Mouse (Mus musculus) liver, embryonic 16.5 days (tissue): ENCODE data around the gene Fam124a. TPM values are rescaled to one million over a fixed set of nuclear protein-coding genes. Genes with fewer than 3 reads are reported as not detected.

Experiments used
- ATAC-seq: fragments of 200-750 bp; cut with Nextera tagmentation; 2 replicates; pipeline ENCODE4 v1.8.0; 2017; ENCODE audit warnings: low read depth, mild to moderate bottlenecking, moderate number of reproducible peaks, moderate library complexity
- H3K27ac ChIP-seq: fragments of 300-500 bp; sonication (generic); 2 replicates; pipeline ENCODE4 v1.5.1; 2014; ENCODE audit warnings: mild to moderate bottlenecking, low read length
- H3K27me3 ChIP-seq: fragments of 300-500 bp; sonication (generic); 2 replicates; pipeline ENCODE4 v1.6.1; 2014; ENCODE audit warnings: low read depth, low read length, mixed read lengths; ENCODE audit not compliant: control insufficient read depth, insufficient read depth
- H3K36me3 ChIP-seq: fragments of 300-500 bp; sonication (generic); 2 replicates; pipeline ENCODE4 v1.6.1; 2014; ENCODE audit warnings: mild to moderate bottlenecking; ENCODE audit not compliant: control insufficient read depth, insufficient read depth
- H3K4me1 ChIP-seq: fragments of 300-500 bp; sonication (generic); 2 replicates; pipeline ENCODE4 v1.6.1; 2014; ENCODE audit warnings: low read depth, low read length, mixed read lengths; ENCODE audit not compliant: control insufficient read depth
- H3K4me2 ChIP-seq: fragments of 300-500 bp; sonication (generic); 2 replicates; pipeline ENCODE4 v1.6.1; 2014; ENCODE audit warnings: low read depth, low read length, mixed read lengths
- H3K4me3 ChIP-seq: fragments of 300-500 bp; sonication (generic); 2 replicates; pipeline ENCODE4 v1.5.1; 2014; ENCODE audit warnings: low read depth, mild to moderate bottlenecking, low read length
- H3K9ac ChIP-seq: fragments of 300-500 bp; sonication (generic); 2 replicates; pipeline ENCODE4 v1.6.1; 2014; ENCODE audit warnings: low read depth, low read length
- H3K9me3 ChIP-seq: fragments of 300-500 bp; sonication (generic); replicated peaks from 2 replicates; pipeline ENCODE4 v1.6.1; 2016; ENCODE audit warnings: low read length; ENCODE audit not compliant: control insufficient read depth
- WGBS: fragments of 180-500 bp; shearing (Covaris S2); extraction: QIAGEN DNeasy Blood & Tissue Kit; methylation state at CpG from one replicate; pipeline ENCODE4 v1.1.7; 2014; ENCODE audit not compliant: insufficient replicate concordance; 5-methylcytosine and 5-hydroxymethylcytosine counted together
- polyA plus RNA-seq: library from polyadenylated mRNA; unstranded; fragments of >200 nt; fragmentation: Nextera tagmentation; extraction: Ambion mirVana; gene quantifications from 2 replicates; pipeline ENCODE4 v1.2.1, GENCODE M21; 2015

Fam124a gene
- polyA plus RNA-seq, 1 experiment from 2014 or later: 2.1 TPM

DNA sequence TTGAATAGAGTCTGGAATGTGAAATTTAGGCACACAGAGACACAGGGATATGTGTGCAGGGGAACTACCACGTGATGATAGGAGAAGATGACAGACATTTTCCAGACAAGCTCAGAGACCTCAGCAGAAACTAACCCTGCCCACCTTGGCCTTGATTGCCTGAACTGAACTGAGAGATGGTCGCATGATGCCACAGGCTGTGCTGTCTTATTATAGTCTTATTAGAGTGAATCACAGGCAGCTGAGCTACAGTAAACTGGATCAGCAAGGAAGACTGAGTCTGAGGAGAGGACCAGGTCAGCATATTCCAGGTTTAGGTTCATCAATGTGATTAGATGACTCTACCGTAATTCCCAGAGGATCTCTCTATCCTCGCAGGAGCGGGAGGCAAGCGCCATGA lies 9.2 kb upstream of the Fam124a start:
- Histone ChIP-seq H3K4me3 (no peak overlapping the region), H3K9me3 (no peaks in the 10 kb centered on the region), H3K4me1 (no peaks in the 10 kb centered on the region), H3K36me3 (no peaks in the 10 kb centered on the region), H3K27ac (no peak overlapping the region), H3K27me3 (no peaks in the 10 kb centered on the region), H3K9ac (no peak overlapping the region), H3K4me2 (no peak overlapping the region)
- WGBS: 75% methylated on average over 6 of the region's 6 CpGs
- ATAC-seq: no peak

DNA sequence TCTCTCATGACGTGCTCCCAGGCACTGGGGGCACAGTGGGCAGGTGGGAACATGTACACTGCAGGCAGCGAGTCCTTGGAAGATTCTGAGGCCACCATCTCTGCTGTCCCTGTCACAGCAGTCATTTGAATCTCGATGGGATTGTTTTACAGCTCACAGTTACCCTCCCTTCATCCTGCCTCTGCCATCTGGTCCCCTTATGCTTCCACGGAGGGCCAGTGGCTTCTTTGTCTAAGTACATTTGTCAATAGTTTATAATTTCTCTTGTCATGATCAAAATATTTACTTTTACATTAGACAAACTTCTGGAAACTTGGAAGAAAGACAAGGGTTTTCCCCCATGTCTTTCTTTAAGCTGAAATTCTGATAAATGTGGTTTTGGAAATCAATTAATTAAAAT lies 8.8 kb upstream of the Fam124a start:
- Histone ChIP-seq H3K27me3 (no peaks in the 10 kb centered on the region), H3K4me2 (no peak overlapping the region), H3K9me3 (no peaks in the 10 kb centered on the region), H3K4me1 (no peaks in the 10 kb centered on the region), H3K27ac (no peak overlapping the region), H3K9ac (no peak overlapping the region), H3K36me3 (no peaks in the 10 kb centered on the region), H3K4me3 (no peak overlapping the region)
- WGBS: 33% methylated on average over 4 of the region's 4 CpGs
- ATAC-seq: no peak

- no peak overlapping the region for H3K27ac ChIP-seq
These were observed 5.4 kb upstream of the Fam124a start for GRCm38 (mm10) chr14:62550121-62550520.

DNA sequence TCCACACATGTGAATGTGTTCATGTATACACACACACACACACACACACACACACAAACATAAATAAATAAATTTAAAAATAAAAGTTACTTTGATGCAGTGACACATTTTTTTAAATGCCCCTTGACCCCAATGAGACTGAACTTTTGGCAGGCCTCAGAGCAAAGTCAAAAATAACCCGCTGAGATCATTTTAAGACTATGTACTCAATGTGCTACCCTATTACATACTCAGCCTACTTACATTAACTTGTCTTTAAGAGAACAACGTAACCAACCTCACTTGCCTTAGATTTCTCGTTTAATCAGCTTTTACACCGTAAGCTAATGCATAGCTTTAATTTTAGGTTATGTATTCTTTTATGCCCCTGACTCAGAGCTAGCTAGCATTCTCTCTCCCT lies 2.8 kb upstream of the Fam124a start:
- Histone ChIP-seq H3K27ac (no peak overlapping the region), H3K27me3 (peaks cover 31% of the 10 kb centered on the region), H3K36me3 (no peaks in the 10 kb centered on the region), H3K4me1 (peaks cover 2% of the 10 kb centered on the region; the same call in 1 of the 2 replicates), H3K4me2 (no peak overlapping the region), H3K4me3 (no peak overlapping the region), H3K9me3 (no peaks in the 10 kb centered on the region), H3K9ac (no peak overlapping the region)
- ATAC-seq: no peak
- WGBS: 77% methylated on average over 4 of the region's 4 CpGs

More at GRCm38 (mm10) chr14:62550121-62550520, 5.4 kb upstream of the Fam124a start:
- Histone ChIP-seq H3K27me3 (peaks cover 7% of the 10 kb centered on the region), H3K4me2 (no peak overlapping the region), H3K9ac (no peak overlapping the region), H3K36me3 (no peaks in the 10 kb centered on the region), H3K4me3 (no peak overlapping the region), H3K9me3 (no peaks in the 10 kb centered on the region), H3K4me1 (peaks cover under 1% of the 10 kb centered on the region; the same call in 1 of the 2 replicates)
- WGBS: 17% methylated on average over 4 of the region's 4 CpGs
- no peak for ATAC-seq

GRCm38 (mm10) chr14:62553786-62554185 lies 1.8 kb upstream of the Fam124a start:
- 56% methylated on average over 5 of the region's 5 CpGs for WGBS
- Histone ChIP-seq H3K9me3 (no peaks in the 10 kb centered on the region), H3K36me3 (no peaks in the 10 kb centered on the region), H3K27ac (no peak overlapping the region), H3K27me3 (peaks cover 31% of the 10 kb centered on the region), H3K9ac (no peak overlapping the region), H3K4me3 (no peak overlapping the region), H3K4me2 (no peak overlapping the region), H3K4me1 (peaks cover 2% of the 10 kb centered on the region; the same call in 1 of the 2 replicates)
- no peak for ATAC-seq

GRCm38 (mm10) chr14:62555840-62556810 lies 588 bp downstream of the Fam124a start:
- Histone ChIP-seq H3K9me3 (no peaks in the 10 kb centered on the region), H3K4me3 (peak overlapping the region; percentile 56), H3K27me3 (peaks cover 31% of the 10 kb centered on the region), H3K27ac (no peak overlapping the region), H3K4me2 (peak overlapping the region; percentile 72), H3K4me1 (peaks cover 2% of the 10 kb centered on the region; the same call in 1 of the 2 replicates), H3K36me3 (no peaks in the 10 kb centered on the region), H3K9ac (peak overlapping the region; percentile 44)
- ATAC-seq: peak; percentile 36; the same call in 1 of the 2 replicates
- 7% methylated on average over 38 of the region's 38 CpGs for WGBS

DNA sequence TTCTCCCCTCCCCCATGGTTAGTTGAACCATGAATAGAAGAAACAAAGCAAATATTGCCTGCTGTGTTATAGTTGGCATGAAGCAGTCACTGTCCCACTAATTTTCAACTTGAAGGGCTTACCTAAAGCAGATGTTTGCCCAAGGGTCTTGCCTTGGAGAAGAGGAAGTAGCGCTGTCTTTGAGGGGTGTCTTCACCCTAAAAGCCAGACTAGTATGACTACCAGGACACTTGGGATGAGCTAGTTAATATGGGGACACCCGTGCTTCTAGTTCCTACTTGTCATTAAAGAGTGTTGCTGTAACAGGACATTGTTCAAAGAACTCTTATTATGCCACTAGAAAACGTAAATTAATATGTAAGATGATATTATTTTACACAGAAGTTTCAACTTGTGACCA lies 1.6 kb downstream of the Fam124a start:
- H3K4me1 ChIP-seq: peaks cover 2% of the 10 kb centered on the region; the same call in 1 of the 2 replicates
- H3K27ac ChIP-seq: no peak overlapping the region
- no peak overlapping the region for H3K4me3 ChIP-seq
- H3K9ac ChIP-seq: no peak overlapping the region
- H3K27me3 ChIP-seq: peaks cover 31% of the 10 kb centered on the region
- WGBS: 58% methylated on average over 3 of the region's 3 CpGs
- H3K36me3 ChIP-seq: no peaks in the 10 kb centered on the region
- ATAC-seq: no peak
- no peak overlapping the region for H3K4me2 ChIP-seq
- H3K9me3 ChIP-seq: no peaks in the 10 kb centered on the region

DNA sequence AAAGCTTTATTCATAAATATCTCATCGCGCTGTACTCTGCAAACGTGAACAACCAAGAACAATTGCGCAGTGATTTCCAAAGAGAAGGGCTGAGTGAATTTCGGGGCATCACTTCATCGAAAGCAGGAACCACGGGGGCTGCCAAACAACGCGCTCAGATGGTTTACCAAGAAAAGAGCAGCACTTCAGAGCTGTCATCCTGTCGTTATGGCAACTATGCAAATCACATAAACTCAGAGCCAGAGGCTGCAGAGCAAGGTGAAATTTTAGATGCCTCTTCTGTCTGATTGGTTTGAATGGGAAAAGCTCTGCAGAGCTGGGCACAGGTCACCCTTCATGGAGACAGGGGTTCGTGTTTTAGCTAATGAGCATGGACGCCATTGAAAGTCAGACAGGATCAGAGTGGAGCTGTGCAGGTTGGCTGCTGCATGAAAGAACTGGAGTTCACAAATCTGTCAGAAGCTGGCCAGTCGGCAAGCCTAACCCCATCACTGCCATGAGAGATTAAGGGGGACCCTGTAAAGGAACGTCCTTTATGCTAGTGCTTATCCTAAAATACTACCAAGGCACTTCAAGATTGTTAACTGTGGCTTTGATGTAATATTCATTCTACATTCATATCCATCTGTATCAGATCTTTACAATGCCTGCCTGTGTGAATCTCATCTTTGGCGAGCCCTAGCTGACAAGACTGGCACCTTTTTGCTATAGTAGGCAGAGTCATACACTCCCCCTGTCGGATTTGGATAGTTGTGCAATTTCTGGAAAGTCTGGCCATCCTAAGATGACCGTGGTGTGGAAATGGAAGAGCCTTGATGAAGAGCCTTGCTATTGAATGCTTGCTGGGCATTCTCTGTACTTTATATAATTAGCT lies 6.6 kb downstream of the Fam124a start:
- 51% methylated on average over 17 of the region's 17 CpGs for WGBS

More for the DNA sequence above, 6.6 kb downstream of the Fam124a start:
- no peak overlapping the region for H3K9ac ChIP-seq
- H3K27me3 ChIP-seq: peaks cover 4% of the 10 kb centered on the region
- H3K4me3 ChIP-seq: no peak overlapping the region
- H3K27ac ChIP-seq: no peak overlapping the region
- ATAC-seq: no peak
- no peaks in the 10 kb centered on the region for H3K9me3 ChIP-seq
- no peaks in the 10 kb centered on the region for H3K36me3 ChIP-seq
- H3K4me1 ChIP-seq: no peaks in the 10 kb centered on the region
- H3K4me2 ChIP-seq: no peak overlapping the region
